Mouse (Mus musculus) brain, adult 2 months (tissue): ENCODE measurements around the gene Vsnl1.

Experiments used
- DNase-seq: peaks from one replicate; pipeline ENCODE4 v3.0.0; 2011; ENCODE audit warnings: low read depth, low spot score

Vsnl1 gene

GRCm38 (mm10) chr12:11384754-11385153 lies 51.7 kb downstream of the Vsnl1 start:
- peak; percentile 43 for DNase-seq

- peak; percentile 61 for DNase-seq
These were observed 57.0 kb downstream of the Vsnl1 start for GRCm38 (mm10) chr12:11379396-11379795.

GRCm38 (mm10) chr12:11370056-11370455 lies 66.4 kb downstream of the Vsnl1 start:
- peak; percentile 90 for DNase-seq

- peak; percentile 58 for DNase-seq
These were observed 69.2 kb downstream of the Vsnl1 start for GRCm38 (mm10) chr12:11367099-11367765.

- DNase-seq: peak; percentile 31
These were observed 71.5 kb downstream of the Vsnl1 start for GRCm38 (mm10) chr12:11364870-11365269.

GRCm38 (mm10) chr12:11362435-11362834 lies 74.0 kb downstream of the Vsnl1 start:
- DNase-seq: peak; percentile 43

GRCm38 (mm10) chr12:11350895-11351294 lies 85.5 kb downstream of the Vsnl1 start:
- peak; percentile 96 for DNase-seq

GRCm38 (mm10) chr12:11349870-11350269 lies 86.5 kb downstream of the Vsnl1 start:
- DNase-seq: peak; percentile 76

GRCm38 (mm10) chr12:11348423-11348822 lies 88.0 kb downstream of the Vsnl1 start:
- DNase-seq: peak; percentile 90

GRCm38 (mm10) chr12:11345963-11346362 lies 90.5 kb downstream of the Vsnl1 start:
- no peak for DNase-seq

- peak; percentile 82 for DNase-seq
These were observed 94.3 kb downstream of the Vsnl1 start for GRCm38 (mm10) chr12:11342020-11342600.

GRCm38 (mm10) chr12:11338251-11338650 lies 98.2 kb downstream of the Vsnl1 start:
- peak; percentile 24 for DNase-seq

GRCm38 (mm10) chr12:11336845-11337244 lies 99.6 kb downstream of the Vsnl1 start:
- peak; percentile 70 for DNase-seq

GRCm38 (mm10) chr12:11326483-11326882 lies 109.9 kb downstream of the Vsnl1 start:
- DNase-seq: no peak

GRCm38 (mm10) chr12:11324480-11324879 lies 111.9 kb downstream of the Vsnl1 start:
- DNase-seq: no peak

GRCm38 (mm10) chr12:11317671-11318070 lies 118.7 kb downstream of the Vsnl1 start:
- DNase-seq: no peak

GRCm38 (mm10) chr12:11313840-11314239 lies 122.6 kb downstream of the Vsnl1 start:
- no peak for DNase-seq

GRCm38 (mm10) chr12:11311106-11311505 lies 125.3 kb downstream of the Vsnl1 start:
- DNase-seq: no peak

- DNase-seq: no peak
These were observed 129.4 kb downstream of the Vsnl1 start for GRCm38 (mm10) chr12:11306753-11307645.

GRCm38 (mm10) chr12:11300858-11301257 lies 135.6 kb downstream of the Vsnl1 start:
- no peak for DNase-seq

- DNase-seq: no peak
These were observed 150.0 kb downstream of the Vsnl1 start for GRCm38 (mm10) chr12:11286382-11286781.

GRCm38 (mm10) chr12:11281584-11281983 lies 154.8 kb downstream of the Vsnl1 start:
- DNase-seq: no peak
